Mouse (Mus musculus) kidney, adult 2 months (tissue): ENCODE results near the gene Pcmt1. TPM values are rescaled to one million over a fixed set of nuclear protein-coding genes. Genes with fewer than 3 reads are reported as not detected.

ENCODE experiments used
- DNase-seq: peaks from one replicate; pipeline ENCODE4 v3.0.0; 2021
- H3K27ac ChIP-seq: fragments of 200-500 bp; 2 replicates; pipeline ENCODE4 v1.5.1; 2012; ENCODE audit warnings: low read depth, low read length, control low read depth, inconsistent platforms; ENCODE audit not compliant: insufficient read depth
- H3K27me3 ChIP-seq: fragments of 200-500 bp; replicated peaks from 2 replicates; pipeline ENCODE4 v1.6.1; 2012; ENCODE audit warnings: mild to moderate bottlenecking, moderate library complexity, low read length, inconsistent platforms; ENCODE audit not compliant: control insufficient read depth, insufficient read depth
- H3K36me3 ChIP-seq: fragments of 200-500 bp; 2 replicates; pipeline ENCODE4 v1.6.1; 2012; ENCODE audit warnings: mild to moderate bottlenecking, moderate library complexity, low read length, inconsistent platforms; ENCODE audit not compliant: control insufficient read depth, insufficient read depth
- H3K4me1 ChIP-seq: fragments of 200-500 bp; 2 replicates; pipeline ENCODE4 v1.6.1; 2011; ENCODE audit warnings: low read length; ENCODE audit not compliant: control insufficient read depth, insufficient read depth
- H3K4me3 ChIP-seq: fragments of 200-500 bp; 2 replicates; pipeline ENCODE4 v1.5.1; 2011; ENCODE audit warnings: mild to moderate bottlenecking, low read depth, low read length, control low read depth; ENCODE audit not compliant: insufficient read depth
- CTCF ChIP-seq: fragments of 200-500 bp; conservative IDR thresholded peaks from 2 replicates; pipeline ENCODE4 v1.5.1; 2011; ENCODE audit warnings: low read depth, mild to moderate bottlenecking, control low read depth, low read length, moderate library complexity, mixed read lengths; ENCODE audit not compliant: insufficient read depth, insufficient read length
- POLR2A ChIP-seq: fragments of 200-500 bp; IDR thresholded peaks from one replicate; pipeline ENCODE4 v1.6.1; 2011; ENCODE audit warnings: low read depth, low read length, control low read depth
- WGBS: fragments of 180-500 bp; shearing (Covaris S2); methylation state at CpG from one replicate; pipeline ENCODE4 v1.1.7; 2018; 5-methylcytosine and 5-hydroxymethylcytosine counted together
- polyA plus RNA-seq: library from polyadenylated mRNA; depleted of rRNA; stranded (reverse); fragments of >200 nt; gene quantifications from 2 replicates; pipeline ENCODE4 v1.2.3, GENCODE M21; 2012; rRNA removed

Pcmt1 gene
- polyA plus RNA-seq: 34.6 and 38.4 TPM in 2 replicates

- Histone ChIP-seq H3K36me3 (no peaks in the 10 kb centered on the region; the same call in 1 of the 2 replicates), H3K4me1 (peaks cover 20% of the 10 kb centered on the region), H3K27ac (peak within 1 kb of the TSS; percentile 92), H3K4me3 (peak within 1 kb of the TSS; percentile 68), H3K27me3 (no peaks in the 10 kb centered on the region)
- under 1% methylated on average over 65 of the region's 65 CpGs for WGBS
- peak; percentile 90 for DNase-seq
- TF ChIP-seq POLR2A (no peak), CTCF (no peak)
These were observed at the start of gene Pcmt1, which contains the start of gene Lats1 for GRCm38 (mm10) chr10:7680731-7681301. Gene Pcmt1 (minus strand): TSS chr10:7681136. Gene Lats1 (plus strand): TSS chr10:7681214.

GRCm38 (mm10) chr10:7727011-7727410 is 46.1 kb upstream of the Pcmt1 start:
- H3K27me3 ChIP-seq: no peaks in the 10 kb centered on the region
- 7% methylated on average over 3 of the region's 3 CpGs for WGBS
- no peaks in the 10 kb centered on the region for H3K36me3 ChIP-seq
- TF ChIP-seq CTCF: no peak
- TF ChIP-seq POLR2A: no peak
- DNase-seq: no peak
- H3K4me1 ChIP-seq: peaks cover 3% of the 10 kb centered on the region; the same call in 1 of the 2 replicates
- H3K27ac ChIP-seq: no peak overlapping the region
- no peak overlapping the region for H3K4me3 ChIP-seq

- DNase-seq: no peak
- H3K27ac ChIP-seq: no peak overlapping the region
- 0% methylated on average over 8 of the region's 8 CpGs for WGBS
- H3K4me3 ChIP-seq: peak overlapping the region; percentile 93
- no peaks in the 10 kb centered on the region for H3K36me3 ChIP-seq
- H3K27me3 ChIP-seq: no peaks in the 10 kb centered on the region
- peaks cover 3% of the 10 kb centered on the region; the same call in 1 of the 2 replicates for H3K4me1 ChIP-seq
- TF ChIP-seq CTCF (no peak), POLR2A (no peak)
These were observed 45.5 kb upstream of the Pcmt1 start for GRCm38 (mm10) chr10:7726501-7726812.

- Histone ChIP-seq H3K36me3 (no peaks in the 10 kb centered on the region), H3K27ac (peak within 1 kb of the TSS; percentile 70), H3K4me3 (peak within 1 kb of the TSS; percentile 93), H3K4me1 (peaks cover 3% of the 10 kb centered on the region; the same call in 1 of the 2 replicates), H3K27me3 (no peaks in the 10 kb centered on the region)
- TF ChIP-seq POLR2A (no peak), CTCF (no peak)
- peak; percentile 96 for DNase-seq
- under 1% methylated on average over 49 of the region's 49 CpGs for WGBS
These were observed 45.0 kb upstream of the Pcmt1 start, which contains the start of gene Katna1 for GRCm38 (mm10) chr10:7725751-7726500. Gene Katna1 (plus strand): TSS chr10:7726000.

GRCm38 (mm10) chr10:7715056-7715455 is 34.1 kb upstream of the Pcmt1 start:
- DNase-seq: no peak

GRCm38 (mm10) chr10:7712506-7712905 is 31.6 kb upstream of the Pcmt1 start:
- no peak for DNase-seq
- no peak overlapping the region for H3K4me3 ChIP-seq
- peaks cover 10% of the 10 kb centered on the region for H3K36me3 ChIP-seq
- H3K27me3 ChIP-seq: no peaks in the 10 kb centered on the region
- H3K27ac ChIP-seq: no peak overlapping the region
- TF ChIP-seq POLR2A (no peak), CTCF (no peak)
- WGBS: 92% methylated on average over 13 of the region's 13 CpGs
- H3K4me1 ChIP-seq: no peaks in the 10 kb centered on the region

More at GRCm38 (mm10) chr10:7715056-7715455, 34.1 kb upstream of the Pcmt1 start:
- Histone ChIP-seq H3K4me3 (no peak overlapping the region), H3K4me1 (no peaks in the 10 kb centered on the region), H3K27ac (no peak overlapping the region), H3K27me3 (no peaks in the 10 kb centered on the region), H3K36me3 (peaks cover 10% of the 10 kb centered on the region)
- no peak for TF ChIP-seq POLR2A
- TF ChIP-seq CTCF: no peak
- WGBS: 53% methylated on average over 7 of the region's 7 CpGs

GRCm38 (mm10) chr10:7710121-7710520 is 29.2 kb upstream of the Pcmt1 start:
- Histone ChIP-seq H3K36me3 (peaks cover 10% of the 10 kb centered on the region), H3K27me3 (no peaks in the 10 kb centered on the region), H3K4me1 (no peaks in the 10 kb centered on the region), H3K4me3 (no peak overlapping the region), H3K27ac (no peak overlapping the region)
- 83% methylated on average over 5 of the region's 5 CpGs for WGBS
- TF ChIP-seq POLR2A: no peak
- no peak for TF ChIP-seq CTCF
- DNase-seq: no peak
